Mouse (Mus musculus): Measurements from ENCODE around the gene Uba5.

Uba5 gene

DNA sequence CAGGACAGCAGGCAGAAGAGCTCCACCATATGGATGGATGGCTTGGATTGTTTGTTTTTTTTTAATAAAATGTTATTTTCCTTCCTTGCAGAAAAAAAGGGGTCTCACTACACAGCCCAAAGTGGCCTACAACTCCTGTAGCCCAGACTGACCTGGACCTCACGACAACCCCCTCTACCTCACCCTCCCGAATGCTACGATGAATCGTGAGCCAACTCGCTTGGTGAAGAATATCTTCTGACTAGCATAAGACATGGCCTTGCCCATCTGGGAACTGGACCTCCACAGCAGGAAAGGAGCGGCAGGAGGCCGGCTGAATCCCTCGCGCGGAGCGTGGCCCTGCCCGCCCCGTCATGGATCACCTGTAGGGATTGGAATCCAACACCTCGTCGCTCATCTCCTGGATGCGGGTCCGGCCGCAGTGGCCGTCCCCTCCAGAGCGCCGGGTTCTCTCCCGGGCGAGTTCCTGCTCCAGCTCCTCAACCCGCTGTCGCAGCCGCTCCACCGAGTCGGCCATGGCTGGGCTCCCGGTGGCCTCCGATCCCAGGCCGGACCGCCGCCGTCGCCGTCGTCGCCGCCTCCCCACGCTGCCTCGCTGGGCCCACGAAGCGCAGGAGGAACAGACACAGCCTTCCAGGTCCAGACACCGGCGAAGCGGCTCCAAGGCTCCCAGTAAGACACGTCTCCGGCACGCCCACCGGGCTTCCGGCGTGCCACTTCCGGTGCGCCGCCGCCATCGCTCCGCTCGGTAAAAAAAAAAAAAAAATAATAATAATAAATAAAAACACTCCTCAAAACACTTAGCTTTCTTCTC, at the start of gene Uba5:
TSS of gene Uba5 (minus strand) at position 705 of the 814 bp plus-strand sequence.
- DNase-seq (ENCODE audit: low spot score in 2 of 2) = peak; percentile 61 to 67

DNA sequence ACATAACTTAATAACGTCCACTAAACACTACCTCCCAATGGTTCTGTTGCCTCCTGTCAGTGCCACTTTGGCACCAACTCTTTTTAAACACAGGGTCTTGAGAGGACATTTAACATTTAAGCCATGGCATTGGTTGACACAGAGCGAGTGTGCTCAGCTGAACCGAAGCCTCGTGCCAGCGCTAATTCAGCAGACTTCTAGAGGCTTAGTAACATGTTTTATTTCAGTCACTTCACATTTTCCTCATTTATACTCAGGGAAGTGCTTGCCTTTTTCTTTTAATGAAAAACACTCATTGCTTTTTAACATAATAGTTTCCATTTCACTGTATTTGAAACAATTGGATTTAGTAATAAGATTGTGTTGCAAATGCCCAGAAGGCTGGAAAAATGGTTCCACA, 46.2 kb upstream of the Uba5 start:
- no peak for DNase-seq (ENCODE audit: low spot score in 2 of 2)

DNA sequence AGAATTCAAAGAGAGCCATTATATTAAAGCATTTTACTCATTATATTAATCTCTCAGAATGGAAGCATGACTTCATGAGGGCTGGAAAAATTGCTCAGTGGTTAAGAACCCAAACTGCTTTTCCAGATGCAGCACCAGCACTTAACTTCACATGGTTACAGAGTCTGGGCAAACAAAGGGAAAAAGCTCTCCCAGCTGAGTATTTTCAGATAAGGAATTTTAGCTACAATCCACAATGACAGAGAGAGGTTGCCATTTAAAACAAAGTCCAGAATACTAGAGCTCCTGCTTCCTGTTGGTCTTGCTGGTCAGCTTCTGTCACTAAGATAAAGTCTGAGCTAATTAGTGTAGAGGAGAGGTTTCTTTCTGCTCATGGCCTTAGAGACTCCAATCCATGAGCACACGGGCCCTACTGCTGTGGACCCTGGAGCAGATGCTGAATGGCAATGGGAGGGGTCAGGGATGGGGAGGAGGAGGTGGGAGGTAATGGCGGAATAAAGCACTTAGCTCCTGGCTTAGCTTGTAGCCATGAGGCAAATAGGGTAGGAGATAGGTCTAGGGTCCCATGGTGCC, 45.7 kb upstream of the Uba5 start:
- DNase-seq (ENCODE audit: low spot score in 2 of 2) = no peak

DNA sequence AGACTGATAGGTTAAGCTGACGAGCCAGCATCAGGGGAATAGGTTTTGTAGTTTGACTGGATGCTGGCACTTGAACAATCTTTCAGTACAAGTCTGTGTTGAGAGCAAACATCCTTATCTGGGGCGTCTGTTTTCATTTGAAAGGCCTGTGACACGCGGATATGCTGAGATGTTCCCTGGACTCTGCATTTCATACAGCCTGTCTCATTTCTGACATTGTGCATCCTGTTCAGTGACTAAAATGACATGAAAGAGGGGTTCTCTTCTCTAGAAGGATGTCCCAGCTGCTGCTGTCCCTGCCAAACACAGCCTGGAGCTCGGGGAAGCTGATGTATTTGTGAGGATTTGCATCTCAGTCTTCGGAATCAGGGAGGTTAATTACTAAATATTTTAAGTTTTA, 44.5 kb upstream of the Uba5 start:
- no peak for DNase-seq (ENCODE audit: low spot score in 2 of 2)

DNA sequence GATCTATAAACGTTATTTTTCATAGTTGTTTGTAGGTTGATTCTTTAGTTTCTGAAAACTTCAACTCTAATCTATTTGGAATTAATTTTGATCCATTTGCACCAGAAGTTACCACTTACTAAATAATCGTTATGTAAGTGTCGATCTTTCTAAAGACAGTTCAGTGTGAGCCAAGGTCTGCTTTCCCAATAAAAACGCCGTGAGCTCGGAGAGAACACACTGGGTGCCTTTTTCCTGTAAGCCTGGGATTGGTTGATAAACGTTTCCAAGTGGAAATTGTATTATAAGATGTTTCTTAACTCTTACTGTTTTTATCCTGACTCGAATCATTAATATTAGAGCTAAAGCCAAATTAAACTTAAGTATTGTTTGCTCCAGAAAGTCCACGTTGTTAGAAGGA, 44.0 kb upstream of the Uba5 start:
- DNase-seq (ENCODE audit: low spot score in 2 of 2) = no peak

DNA sequence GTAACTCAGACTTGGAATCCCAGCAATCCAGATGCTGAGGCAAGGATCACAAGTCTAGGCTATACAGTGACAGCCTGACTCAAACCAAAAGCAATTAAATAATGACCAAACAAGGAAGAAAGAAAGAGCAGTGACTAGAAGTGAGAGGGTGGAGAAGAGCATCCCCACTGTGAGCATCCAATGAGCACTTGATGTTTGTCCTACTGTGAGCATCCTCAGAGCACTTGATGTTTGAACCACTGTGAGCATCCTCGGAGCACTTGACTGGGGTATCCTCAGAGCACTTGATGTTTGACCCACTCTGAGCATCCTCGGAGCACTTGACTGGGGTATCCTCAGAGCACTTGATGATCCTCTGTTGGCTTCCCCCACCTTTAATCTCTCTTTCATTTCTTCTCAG, 42.1 kb upstream of the Uba5 start:
- DNase-seq (ENCODE audit: low spot score in 2 of 2) = no peak

DNA sequence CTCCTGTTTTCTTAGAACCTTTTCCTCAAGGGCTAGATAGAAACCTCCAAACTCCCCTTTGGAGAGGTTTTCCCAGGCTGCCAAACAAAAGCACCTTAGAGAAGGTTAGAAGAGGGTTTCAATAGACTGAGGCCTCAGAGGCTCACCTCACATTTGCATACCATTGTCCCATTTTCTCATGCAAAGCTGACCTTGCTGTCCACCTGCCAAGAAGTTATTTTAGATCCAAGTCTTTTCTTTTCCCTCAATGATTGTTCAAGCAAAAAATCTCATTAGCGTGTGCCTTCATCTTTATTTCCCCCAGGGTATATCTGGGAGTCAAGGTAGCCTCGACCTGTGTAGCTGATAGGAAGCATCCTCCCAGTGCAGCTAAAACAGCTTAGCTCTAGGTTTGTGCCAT, 40.0 kb upstream of the Uba5 start:
- DNase-seq (ENCODE audit: low spot score in 2 of 2) = no peak

DNA sequence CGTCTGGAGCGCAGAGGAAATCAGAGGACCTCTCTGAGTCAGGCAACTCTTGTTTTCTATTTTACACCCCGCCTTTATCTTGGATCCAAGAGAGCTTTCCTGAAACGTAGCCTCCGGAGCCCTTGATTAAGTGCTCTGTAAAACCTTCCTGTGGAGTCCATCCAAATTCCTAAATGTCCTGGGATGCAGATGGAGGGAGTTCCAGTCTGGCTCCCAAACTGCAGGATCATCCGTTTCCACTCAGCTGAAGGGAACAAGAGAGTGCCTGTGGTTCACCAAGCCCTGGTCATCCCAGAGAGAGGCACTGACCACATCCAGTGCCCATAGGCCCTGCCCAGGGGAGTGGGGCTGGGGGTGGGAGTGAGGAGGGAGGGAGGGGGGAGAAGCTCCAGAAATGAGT, 39.4 kb upstream of the Uba5 start:
- DNase-seq (ENCODE audit: low spot score in 2 of 2) = no peak

DNA sequence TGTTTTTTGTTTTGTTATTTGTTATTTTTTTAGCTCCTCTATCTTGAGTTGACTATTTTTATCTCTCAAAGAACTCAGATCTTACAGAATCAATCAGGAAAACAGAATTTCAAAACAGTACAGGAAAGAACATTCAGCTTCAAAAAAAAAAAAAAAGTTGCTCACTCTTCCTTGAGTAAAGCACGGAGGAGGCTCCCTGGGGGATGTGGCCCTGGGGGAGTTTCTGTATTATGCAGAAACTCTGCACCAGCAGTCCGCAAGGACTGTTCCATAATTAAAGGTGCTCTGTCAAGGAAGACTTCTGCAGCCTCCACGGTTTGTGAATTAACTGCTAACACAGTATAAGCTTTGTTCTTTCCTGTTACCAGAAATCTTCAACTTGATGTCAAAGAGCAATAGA, 38.5 kb upstream of the Uba5 start:
- DNase-seq (ENCODE audit: low spot score in 2 of 2) = no peak

DNA sequence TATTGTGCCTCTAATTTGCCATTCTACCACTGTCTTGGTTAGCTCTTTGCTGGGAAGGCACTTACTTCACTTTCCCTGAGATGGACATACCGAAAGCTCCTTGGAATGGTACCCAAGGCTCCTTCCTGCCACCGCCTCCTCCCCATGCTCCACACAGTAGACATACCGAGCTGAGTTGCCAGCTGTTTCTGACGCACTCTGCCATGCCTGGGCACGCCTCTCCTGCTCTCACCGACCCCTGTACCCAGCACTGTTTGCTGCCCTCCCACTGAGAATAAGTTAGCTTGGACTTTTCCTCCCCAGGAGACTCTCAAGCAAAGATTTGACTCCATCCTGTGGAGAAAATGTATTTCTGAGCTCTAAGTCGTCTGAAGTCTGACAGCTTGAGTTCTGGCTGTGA, 37.9 kb upstream of the Uba5 start:
- DNase-seq (ENCODE audit: low spot score in 2 of 2) = no peak

DNA sequence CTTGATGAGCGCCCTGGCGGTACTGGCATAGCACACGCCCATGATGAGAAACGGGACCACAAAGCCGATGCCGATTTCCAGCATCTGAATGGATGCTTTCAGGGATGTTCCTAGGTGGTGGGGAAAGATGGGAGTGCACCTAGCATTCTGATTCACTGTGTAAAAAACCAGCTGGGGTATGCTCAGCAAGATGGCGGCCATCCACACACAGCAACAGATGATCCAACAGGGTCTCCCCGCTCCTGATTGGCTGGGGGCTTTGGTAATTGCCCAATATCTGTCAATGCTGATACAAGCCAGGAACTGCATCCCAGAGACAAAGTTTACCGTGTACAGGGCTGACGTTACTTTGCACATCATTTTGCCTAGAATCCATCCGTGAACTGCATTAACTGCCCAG, 36.1 kb upstream of the Uba5 start:
- no peak for DNase-seq (ENCODE audit: low spot score in 2 of 2)

DNA sequence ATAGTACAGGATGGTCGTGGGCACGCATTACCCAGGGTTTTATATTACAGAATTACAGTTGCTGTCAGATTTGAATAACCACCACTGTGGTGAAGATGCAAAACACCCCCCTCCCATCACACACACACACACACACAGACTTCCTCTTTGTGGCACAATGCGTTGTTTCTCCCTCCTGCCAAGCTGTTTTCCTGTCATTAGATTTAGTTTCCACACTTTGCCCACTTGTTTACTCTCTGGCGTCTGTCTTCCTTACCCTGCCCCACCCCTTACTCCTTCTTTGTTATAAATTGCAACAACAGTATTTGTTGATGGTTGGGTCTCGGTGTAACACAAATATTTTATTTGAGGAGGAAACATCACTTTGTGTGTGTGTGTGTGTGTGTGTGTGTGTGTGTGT, 35.3 kb upstream of the Uba5 start:
- no peak for DNase-seq (ENCODE audit: low spot score in 2 of 2)

DNA sequence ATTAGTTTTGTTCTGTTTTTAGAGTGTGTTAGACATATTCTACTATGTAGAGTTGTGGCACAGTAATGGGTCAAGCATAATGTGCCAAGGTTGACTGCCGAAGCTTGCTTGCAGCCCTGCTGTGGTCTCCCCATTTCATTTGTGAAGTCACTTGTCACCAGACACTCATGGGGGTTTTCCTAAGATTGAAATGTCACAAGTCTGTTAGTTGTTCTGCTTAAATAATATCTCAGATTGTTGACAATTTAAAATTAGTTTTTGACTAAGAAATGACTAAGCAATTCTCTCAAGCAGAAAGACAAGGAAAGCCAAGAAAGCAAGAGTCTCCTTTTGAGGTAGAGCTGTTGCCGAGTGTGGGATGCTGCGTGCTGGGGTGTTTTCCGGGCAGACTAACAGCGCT, 30.0 kb upstream of the Uba5 start:
- DNase-seq (ENCODE audit: low spot score in 2 of 2) = no peak

DNA sequence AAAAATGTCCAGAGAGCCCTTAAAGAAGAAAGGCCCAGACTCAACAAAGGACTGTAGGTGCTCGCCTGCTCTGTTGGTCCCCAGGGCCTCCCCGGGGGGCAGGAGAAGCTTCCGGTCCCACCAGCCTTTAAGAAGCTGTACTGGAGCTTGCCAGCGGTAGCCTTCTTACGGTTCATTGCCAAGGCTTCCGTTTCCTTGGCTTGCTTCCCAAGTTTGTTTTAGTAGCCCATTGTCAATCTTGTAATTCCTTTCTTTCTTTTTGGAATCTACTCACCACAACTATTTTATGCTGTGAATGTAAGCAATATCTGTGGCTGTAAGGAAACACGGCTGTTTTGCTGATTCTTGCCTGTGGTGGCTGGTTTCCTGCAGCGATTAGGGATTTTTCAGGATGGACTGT, 25.6 kb upstream of the Uba5 start:
- no peak for DNase-seq (ENCODE audit: low spot score in 2 of 2)

DNA sequence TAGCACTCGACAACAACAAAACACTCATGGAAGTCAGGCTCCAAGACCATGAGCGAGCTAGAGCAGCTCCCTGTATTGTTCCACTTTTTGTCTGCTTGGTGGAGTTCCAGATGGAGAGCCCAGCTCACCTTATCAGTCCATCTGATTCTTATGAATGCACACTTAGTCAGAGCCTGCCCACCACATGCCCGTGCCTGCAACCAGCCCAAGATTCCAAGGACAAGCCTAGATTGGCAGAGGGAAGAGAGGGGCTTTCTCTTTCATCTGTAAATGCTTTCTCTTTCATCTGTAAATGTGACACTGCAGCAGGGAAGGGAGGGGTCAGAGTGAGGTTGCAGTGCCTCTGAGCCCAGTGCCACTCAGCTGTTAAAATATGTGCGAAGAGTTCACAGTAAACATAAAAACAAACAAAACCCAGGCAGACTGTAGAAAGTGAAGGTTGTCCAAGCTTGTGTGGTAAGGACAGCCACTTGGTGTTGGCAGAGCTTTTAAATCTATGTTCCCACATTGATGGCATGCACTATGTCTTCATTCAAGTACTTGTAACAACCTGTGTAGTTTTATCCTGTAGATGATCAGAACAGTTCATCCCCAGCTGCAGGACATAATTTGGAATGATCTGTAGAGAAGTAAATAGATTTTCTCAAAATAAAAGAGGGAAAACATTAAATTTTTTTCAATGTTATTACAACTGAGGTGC, 22.9 kb upstream of the Uba5 start:
- no peak for DNase-seq (ENCODE audit: low spot score in 2 of 2)

DNA sequence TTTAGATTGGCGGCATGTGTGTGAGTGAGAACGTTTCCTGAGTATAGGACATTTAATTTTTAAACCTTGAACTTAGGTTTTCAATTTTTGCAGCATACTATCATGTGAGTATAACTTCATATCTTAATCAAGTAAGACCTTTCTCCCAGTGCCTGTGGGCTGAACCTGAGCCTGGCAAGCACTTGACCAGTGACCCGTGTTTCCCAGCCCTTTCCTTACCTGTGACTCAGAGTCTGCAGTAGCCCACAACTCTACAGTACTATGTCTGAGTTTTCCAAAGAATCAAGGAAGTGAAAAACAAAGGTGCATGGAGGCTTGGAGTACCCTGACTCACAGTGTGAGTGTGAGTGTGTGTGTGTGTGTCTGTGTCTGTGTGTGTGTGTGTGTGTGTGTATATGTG, 17.1 kb upstream of the Uba5 start:
- no peak for DNase-seq (ENCODE audit: low spot score in 2 of 2)

DNA sequence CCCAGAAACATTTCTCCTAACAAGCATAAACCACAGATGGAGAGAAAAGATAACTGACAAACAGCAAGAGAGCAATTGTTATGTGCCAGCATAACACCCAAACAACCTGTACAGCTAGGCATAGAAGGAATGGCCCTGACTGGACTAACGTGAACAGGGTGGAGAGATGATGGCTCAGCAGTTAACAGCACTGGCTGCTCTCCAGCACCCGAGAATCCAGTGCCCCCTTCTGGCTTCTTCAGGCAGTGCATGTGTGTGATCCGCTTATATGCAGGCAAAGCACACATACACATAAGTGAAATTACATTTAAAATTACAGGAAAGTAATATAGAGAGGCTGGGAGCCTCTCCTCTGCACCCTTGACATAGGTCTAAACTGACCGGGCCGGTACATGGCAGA, 16.4 kb upstream of the Uba5 start:
- peak; percentile 23 to 59 for DNase-seq (ENCODE audit: low spot score in 2 of 2)

DNA sequence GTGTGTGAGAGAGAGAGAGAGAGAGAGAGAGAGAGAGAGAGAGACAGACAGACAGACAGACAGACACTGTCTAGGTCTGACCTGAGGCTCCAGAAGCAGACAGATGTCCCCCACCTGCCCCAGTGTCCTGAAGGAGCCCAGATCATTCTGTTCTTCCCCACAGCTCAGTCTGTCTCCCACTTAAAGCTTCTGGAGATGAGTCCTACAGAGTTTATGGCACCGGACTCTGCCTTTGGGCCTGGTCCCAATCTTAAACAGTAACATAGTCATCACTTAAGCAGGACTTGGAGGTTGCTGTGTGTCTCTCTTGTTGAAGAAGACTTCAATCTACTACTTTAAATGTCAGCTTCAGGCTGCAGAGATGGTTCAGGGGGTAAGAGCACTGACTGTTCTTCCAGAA, 15.8 kb upstream of the Uba5 start:
- no peak for DNase-seq (ENCODE audit: low spot score in 2 of 2)

DNA sequence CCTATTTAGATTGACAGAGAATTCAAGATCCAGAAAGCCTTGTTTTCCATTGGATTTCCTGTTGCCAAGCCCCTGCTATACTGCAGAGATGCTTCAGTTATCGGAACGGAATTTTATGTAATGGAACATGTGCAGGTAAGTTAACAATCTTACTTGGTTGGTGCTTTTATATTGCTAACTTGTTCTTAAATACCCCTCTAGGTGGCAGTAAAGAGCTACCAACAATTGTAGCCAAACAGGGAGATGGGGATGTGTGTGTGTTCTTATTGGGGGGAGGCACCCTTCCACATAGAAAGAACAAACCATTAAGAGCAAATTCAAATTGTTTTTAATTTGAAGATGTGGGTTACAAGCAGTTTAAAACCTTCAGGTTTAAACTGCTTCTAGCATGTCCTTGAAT, 12.9 kb upstream of the Uba5 start:
- peak in 1 of 2 experiments; percentile 25 for DNase-seq (ENCODE audit: low spot score in 2 of 2)

DNA sequence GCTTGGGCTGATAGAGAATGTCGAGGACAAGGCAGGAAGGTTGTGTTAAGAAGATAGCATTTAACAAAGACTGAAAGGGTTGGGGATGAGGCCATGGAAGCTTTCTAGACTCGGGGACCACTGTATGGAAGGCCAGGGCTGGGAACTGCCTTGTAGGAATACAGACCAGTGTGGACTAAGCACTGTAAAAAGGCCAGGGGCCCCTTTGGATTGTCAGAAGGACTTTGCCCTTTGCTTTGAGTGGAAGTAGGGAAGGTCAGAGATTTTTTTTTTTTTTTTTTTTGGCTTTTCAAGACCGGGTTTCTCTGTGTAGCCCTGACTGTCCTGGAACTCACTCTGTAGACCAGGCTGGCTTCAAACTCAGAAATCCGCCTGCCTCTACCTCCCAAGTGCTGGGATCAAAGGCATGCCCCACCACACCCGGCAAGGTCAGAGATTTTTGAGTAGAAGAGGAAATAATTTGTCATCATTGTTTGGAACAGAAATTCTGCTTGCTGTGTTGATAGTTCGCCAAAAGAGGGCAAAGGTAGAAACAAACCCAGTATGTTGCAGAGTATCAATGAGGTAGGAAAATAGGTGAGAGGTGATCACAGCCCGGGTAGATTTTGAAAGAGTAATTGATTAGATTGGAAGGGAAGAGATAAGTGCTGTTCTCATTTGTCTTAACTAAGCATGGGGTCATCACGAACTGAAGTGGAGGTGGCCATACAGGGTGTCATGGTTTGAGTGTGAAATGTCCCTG, 8.1 kb upstream of the Uba5 start:
- no peak for DNase-seq (ENCODE audit: low spot score in 2 of 2)

DNA sequence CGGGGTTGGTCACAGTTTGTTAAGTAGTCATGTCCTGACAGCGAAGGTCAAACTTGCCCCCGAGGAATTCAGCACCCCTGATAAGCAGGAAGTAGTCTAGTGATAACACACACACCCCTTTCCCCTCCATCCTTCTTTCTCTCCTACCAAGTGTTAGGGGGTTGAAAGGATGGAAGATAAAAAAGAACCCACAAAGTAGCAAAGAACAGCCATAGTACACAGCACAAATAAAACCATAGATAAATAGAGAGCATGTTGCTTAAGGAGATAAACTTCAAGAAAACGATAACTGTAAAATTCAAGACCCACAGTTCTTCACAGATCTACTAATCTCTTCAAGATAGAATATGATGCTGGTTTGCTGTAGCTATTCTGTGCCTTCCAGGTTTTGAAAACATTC, 7.3 kb upstream of the Uba5 start:
- no peak for DNase-seq (ENCODE audit: low spot score in 2 of 2)

DNA sequence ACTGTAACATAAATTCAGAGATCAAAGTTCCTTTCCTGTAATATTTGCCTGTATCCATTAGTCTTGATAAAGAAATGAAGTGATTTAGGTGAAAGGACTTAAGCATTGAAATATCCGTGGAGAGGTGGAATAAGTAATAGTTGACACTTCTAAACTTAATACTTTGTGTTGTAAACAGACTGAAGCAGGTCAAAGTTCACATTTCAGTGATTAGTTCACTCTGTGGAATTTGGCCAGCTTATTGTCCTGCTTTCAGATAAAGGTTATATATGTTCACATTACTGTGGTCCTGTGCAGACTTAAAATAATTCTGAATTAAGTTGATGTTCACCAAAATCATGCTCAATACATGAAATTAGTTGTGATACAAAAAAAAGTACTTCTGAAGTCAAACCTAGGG, 1.6 kb upstream of the Uba5 start:
- DNase-seq (ENCODE audit: low spot score in 2 of 2) = no peak
